Mouse (Mus musculus) hindbrain, embryonic 11.5 days (tissue): ENCODE results near the gene Tm4sf1. TPM values are rescaled to one million over a fixed set of nuclear protein-coding genes. Genes with fewer than 3 reads are reported as not detected.

Experiments
- ATAC-seq: fragments of 200-750 bp; cut with Nextera tagmentation; 2 replicates; pipeline ENCODE4 v1.8.0; 2017; ENCODE audit warnings: mild to moderate bottlenecking, moderate TSS enrichment, moderate library complexity; ENCODE audit not compliant: low FRiP score
- DNase-seq: peaks from one replicate; pipeline ENCODE4 v3.0.0-alpha.2; 2015; ENCODE audit warnings: low spot score
- H3K27ac ChIP-seq: fragments of 300-500 bp; sonication (generic); 2 replicates; pipeline ENCODE4 v1.5.1; 2014; ENCODE audit warnings: mild to moderate bottlenecking, low read depth, low read length
- H3K27me3 ChIP-seq: fragments of 300-500 bp; sonication (generic); 2 replicates; pipeline ENCODE4 v1.6.1; 2014; ENCODE audit warnings: mild to moderate bottlenecking, low read length, moderate library complexity, mixed read lengths; ENCODE audit not compliant: control insufficient read depth, insufficient read depth
- H3K36me3 ChIP-seq: fragments of 300-500 bp; sonication (generic); 2 replicates; pipeline ENCODE4 v1.6.1; 2014; ENCODE audit warnings: mild to moderate bottlenecking, low read length, moderate library complexity, mixed read lengths; ENCODE audit not compliant: control insufficient read depth, insufficient read depth
- H3K4me1 ChIP-seq: fragments of 300-500 bp; sonication (generic); replicated peaks from 2 replicates; pipeline ENCODE4 v1.6.1; 2014; ENCODE audit warnings: low read length, mixed read lengths; ENCODE audit not compliant: control insufficient read depth, insufficient read depth
- H3K4me2 ChIP-seq: fragments of 300-500 bp; sonication (generic); replicated peaks from 2 replicates; pipeline ENCODE4 v1.6.1; 2014; ENCODE audit warnings: mild to moderate bottlenecking, low read depth, low read length
- H3K4me3 ChIP-seq: fragments of 300-500 bp; sonication (generic); 2 replicates; pipeline ENCODE4 v1.5.1; 2014; ENCODE audit warnings: low read depth, low read length
- H3K9ac ChIP-seq: fragments of 300-500 bp; sonication (generic); 2 replicates; pipeline ENCODE4 v1.6.1; 2014; ENCODE audit warnings: low read depth, low read length
- H3K9me3 ChIP-seq: fragments of 300-500 bp; sonication (generic); 2 replicates; pipeline ENCODE4 v1.6.1; 2016; ENCODE audit warnings: low read length; ENCODE audit not compliant: control insufficient read depth
- WGBS: fragments of 180-500 bp; shearing (Covaris S2); extraction: QIAGEN DNeasy Blood & Tissue Kit; methylation state at CpG from one replicate; pipeline ENCODE4 v1.1.7; 2014; 5-methylcytosine and 5-hydroxymethylcytosine counted together
- polyA plus RNA-seq: library from polyadenylated mRNA; unstranded; fragments of >200 nt; fragmentation: Nextera tagmentation; extraction: Ambion mirVana; gene quantifications from 2 replicates; pipeline ENCODE4 v1.2.1, GENCODE M21; 2014

Tm4sf1 gene
- polyA plus RNA-seq, 1 experiment from 2014 or later = 15.2 TPM

DNA sequence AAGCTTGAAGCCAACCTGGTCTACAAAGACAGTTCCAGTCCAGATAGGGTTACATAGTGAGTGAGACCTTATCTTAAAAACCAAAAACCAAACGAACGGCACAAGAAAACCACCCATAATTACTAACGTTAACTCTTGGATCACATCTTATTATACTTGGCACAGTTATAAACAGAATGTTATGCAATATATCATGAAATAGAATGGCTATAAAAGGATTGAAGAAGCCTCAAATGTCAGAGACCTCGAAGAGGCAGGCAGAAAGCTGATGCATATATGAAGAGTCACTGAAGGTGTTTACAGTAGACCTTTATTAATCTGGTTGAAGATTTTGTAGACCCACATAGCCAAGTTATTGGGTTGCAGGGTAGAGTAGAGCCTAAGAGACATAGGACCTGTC lies 3.8 kb upstream of the Tm4sf1 start:
- H3K4me1 ChIP-seq = no peaks in the 10 kb centered on the region
- WGBS = 91% methylated on average over 4 of the region's 4 CpGs
- H3K27me3 ChIP-seq = no peaks in the 10 kb centered on the region
- H3K9ac ChIP-seq = no peak overlapping the region
- H3K4me3 ChIP-seq = no peak overlapping the region
- ATAC-seq (no peak), DNase-seq (no peak)
- H3K9me3 ChIP-seq = no peaks in the 10 kb centered on the region
- no peaks in the 10 kb centered on the region for H3K36me3 ChIP-seq
- H3K27ac ChIP-seq = no peak overlapping the region
- H3K4me2 ChIP-seq = no peak overlapping the region

DNA sequence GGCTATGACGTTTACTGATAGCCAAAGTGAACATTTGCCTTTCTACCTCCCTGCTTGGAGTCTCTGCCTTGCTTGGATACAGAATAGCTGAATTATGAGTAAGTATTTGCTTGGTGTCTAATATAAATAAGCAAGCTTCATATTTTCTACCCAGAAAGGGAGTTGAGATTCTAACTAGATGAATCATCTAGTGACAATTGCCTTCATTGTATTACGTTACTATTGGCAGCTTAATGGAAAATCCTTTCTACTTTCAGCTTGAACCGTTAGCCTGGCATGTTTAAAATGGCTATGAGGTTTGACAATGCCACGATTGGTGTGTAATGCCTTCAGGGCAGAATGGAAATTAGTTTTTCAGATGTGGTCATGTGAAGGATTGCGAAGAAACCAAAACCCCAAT lies 2.7 kb upstream of the Tm4sf1 start:
- ATAC-seq (no peak), DNase-seq (no peak)
- Histone ChIP-seq H3K36me3 (no peaks in the 10 kb centered on the region), H3K9me3 (no peaks in the 10 kb centered on the region), H3K27me3 (no peaks in the 10 kb centered on the region), H3K4me2 (no peak overlapping the region), H3K4me1 (no peaks in the 10 kb centered on the region), H3K27ac (no peak overlapping the region), H3K4me3 (no peak overlapping the region), H3K9ac (no peak overlapping the region)
- WGBS = 81% methylated on average over 5 of the region's 5 CpGs

DNA sequence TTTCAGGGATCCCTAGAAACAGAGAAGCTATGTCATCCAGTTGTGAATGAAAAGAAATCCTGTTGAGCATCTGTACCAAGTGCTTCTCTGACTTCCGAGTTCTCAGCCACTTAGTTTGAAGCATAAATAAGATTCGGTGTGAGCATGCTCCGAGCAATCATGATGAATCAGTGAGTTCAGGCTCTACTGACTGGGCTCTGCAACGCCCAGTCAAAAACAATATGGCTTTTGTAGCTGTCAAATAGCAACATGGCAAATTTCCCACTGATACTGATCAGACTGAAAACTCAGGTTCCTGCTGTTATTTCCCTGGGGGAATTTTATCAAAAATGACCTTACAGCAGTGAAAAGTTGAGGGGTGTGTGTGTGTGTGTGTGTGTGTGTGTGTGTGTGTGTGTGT lies 2.3 kb upstream of the Tm4sf1 start:
- no peak overlapping the region for H3K27ac ChIP-seq
- H3K4me2 ChIP-seq = no peak overlapping the region
- H3K36me3 ChIP-seq = no peaks in the 10 kb centered on the region
- H3K9me3 ChIP-seq = no peaks in the 10 kb centered on the region
- 74% methylated on average over 4 of the region's 4 CpGs for WGBS
- DNase-seq (no peak), ATAC-seq (no peak)
- H3K27me3 ChIP-seq = no peaks in the 10 kb centered on the region
- H3K4me3 ChIP-seq = no peak overlapping the region
- no peak overlapping the region for H3K9ac ChIP-seq
- no peaks in the 10 kb centered on the region for H3K4me1 ChIP-seq

DNA sequence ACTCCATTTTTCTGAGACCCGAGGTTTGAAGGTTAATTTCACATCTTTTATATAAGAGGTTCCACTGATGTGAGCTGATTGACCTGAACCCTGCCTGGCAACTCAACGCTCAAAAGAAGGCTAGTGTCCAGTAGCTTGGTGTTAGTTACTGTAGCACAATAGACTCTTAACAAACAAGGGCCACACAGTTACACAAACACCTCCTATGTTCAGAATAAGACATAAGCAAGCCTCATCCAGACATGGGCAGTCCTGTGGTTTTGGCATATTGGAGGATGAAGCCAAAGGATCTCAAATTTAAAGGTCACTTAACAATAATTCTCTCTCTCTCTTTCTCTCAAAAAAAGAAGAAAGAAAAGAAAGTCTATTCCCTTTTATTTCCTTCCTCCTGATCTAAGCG lies 1.7 kb upstream of the Tm4sf1 start:
- Histone ChIP-seq H3K9ac (no peak overlapping the region), H3K4me3 (no peak overlapping the region), H3K4me2 (no peak overlapping the region), H3K4me1 (no peaks in the 10 kb centered on the region), H3K27me3 (no peaks in the 10 kb centered on the region), H3K36me3 (no peaks in the 10 kb centered on the region), H3K9me3 (no peaks in the 10 kb centered on the region), H3K27ac (no peak overlapping the region)
- WGBS = 68% methylated on average over 3 of the region's 3 CpGs
- ATAC-seq (no peak), DNase-seq (no peak)

DNA sequence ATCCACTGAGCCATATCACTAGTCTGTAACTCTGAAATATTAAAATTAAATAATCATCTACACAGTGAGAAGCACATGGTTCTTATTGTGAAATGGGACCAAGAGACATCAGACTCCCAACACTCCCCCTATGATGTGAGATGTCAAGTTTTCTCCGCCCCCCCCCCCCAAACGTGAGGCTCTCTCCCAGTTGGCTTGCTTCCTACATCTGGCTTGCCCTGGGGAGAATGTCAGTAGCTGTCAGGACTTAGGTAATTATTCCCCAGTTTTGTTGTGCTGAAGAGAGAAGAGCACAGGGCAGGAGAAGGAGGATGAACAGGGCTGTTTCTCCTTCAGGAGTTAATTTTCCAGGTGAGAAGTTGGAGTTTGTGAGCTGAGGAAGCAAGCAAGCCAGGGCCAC lies 1.1 kb upstream of the Tm4sf1 start:
- DNase-seq (no peak), ATAC-seq (no peak)
- H3K36me3 ChIP-seq = no peaks in the 10 kb centered on the region
- H3K4me3 ChIP-seq = no peak overlapping the region
- H3K9ac ChIP-seq = no peak overlapping the region
- H3K27me3 ChIP-seq = no peaks in the 10 kb centered on the region
- H3K27ac ChIP-seq = no peak overlapping the region
- no peak overlapping the region for H3K4me2 ChIP-seq
- no peaks in the 10 kb centered on the region for H3K9me3 ChIP-seq
- no peaks in the 10 kb centered on the region for H3K4me1 ChIP-seq
- WGBS = 77% methylated on average over 2 of the region's 2 CpGs

DNA sequence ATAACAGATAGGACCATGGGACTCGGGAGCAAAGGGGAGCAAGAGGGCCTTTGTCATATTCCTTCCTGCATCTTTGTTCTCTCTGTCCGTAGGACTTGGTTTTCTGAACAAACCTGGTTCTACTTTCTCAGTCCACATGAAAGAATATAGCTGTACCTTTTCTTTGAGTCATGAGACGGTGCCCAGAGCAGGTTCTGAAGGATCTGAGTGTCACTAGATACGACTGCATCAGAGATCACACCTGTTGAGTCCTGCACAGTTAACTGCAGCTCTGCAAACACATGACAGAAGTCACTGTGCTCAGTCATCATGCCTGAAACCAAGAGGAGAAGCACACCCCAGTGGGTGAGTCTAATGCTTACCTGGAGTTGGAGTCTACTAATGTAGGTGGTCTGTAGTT lies 422 bp downstream of the Tm4sf1 start:
- H3K4me1 ChIP-seq = no peaks in the 10 kb centered on the region
- no peak overlapping the region for H3K4me3 ChIP-seq
- no peak overlapping the region for H3K27ac ChIP-seq
- H3K4me2 ChIP-seq = no peak overlapping the region
- 88% methylated on average over 4 of the region's 4 CpGs for WGBS
- H3K9ac ChIP-seq = no peak overlapping the region
- H3K9me3 ChIP-seq = no peaks in the 10 kb centered on the region
- no peaks in the 10 kb centered on the region for H3K27me3 ChIP-seq
- ATAC-seq (no peak), DNase-seq (no peak)
- H3K36me3 ChIP-seq = no peaks in the 10 kb centered on the region

DNA sequence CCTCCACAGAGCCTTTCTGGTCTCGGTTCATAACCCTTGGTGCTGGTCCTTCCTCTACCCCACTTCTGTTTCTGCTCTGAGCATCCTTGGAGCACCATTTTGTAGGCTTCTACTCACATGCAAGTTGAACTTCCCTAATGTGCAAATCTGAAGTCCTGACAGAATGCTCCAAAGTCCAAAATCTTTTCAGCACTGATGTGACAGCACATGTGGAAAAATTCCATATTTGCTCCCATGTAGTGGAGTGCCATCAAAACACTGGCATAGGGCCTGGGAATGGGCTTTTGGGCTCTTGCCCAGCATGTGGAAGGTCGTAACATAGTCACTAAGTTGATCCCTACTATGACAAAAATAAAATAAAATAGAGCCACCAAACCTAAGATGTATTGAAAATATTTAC lies 3.8 kb downstream of the Tm4sf1 start:
- H3K27me3 ChIP-seq = no peaks in the 10 kb centered on the region
- H3K4me1 ChIP-seq = no peaks in the 10 kb centered on the region
- no peaks in the 10 kb centered on the region for H3K9me3 ChIP-seq
- H3K4me2 ChIP-seq = no peak overlapping the region
- no peak for DNase-seq
- H3K4me3 ChIP-seq = no peak overlapping the region
- H3K27ac ChIP-seq = no peak overlapping the region
- no peaks in the 10 kb centered on the region for H3K36me3 ChIP-seq
- H3K9ac ChIP-seq = no peak overlapping the region
- no peak for ATAC-seq
- WGBS = 87% methylated on average over 2 of the region's 2 CpGs

DNA sequence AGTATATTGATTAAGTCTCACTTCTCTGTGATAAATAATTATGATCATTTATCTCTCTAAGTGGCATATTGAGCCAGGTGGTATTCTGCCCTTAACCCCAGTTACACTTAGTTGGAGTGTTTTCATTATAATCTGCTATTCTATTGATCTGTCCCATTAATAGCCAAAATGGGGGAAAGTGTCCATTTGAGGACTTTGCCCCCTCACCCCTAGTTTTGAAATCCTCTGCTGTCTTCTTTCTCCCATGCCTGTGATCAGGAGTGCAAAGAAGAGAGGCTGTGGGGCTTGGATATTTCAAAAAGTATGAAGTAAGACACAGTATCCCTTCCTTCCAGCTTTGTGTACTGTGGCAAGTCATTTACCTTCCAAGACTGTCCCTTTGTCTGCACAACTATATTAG lies 5.2 kb downstream of the Tm4sf1 start:
- Histone ChIP-seq H3K4me3 (no peak overlapping the region), H3K4me2 (no peak overlapping the region), H3K9ac (no peak overlapping the region), H3K9me3 (no peaks in the 10 kb centered on the region), H3K36me3 (no peaks in the 10 kb centered on the region), H3K27ac (no peak overlapping the region), H3K4me1 (no peaks in the 10 kb centered on the region), H3K27me3 (no peaks in the 10 kb centered on the region)
- ATAC-seq = no peak
- no peak for DNase-seq

DNA sequence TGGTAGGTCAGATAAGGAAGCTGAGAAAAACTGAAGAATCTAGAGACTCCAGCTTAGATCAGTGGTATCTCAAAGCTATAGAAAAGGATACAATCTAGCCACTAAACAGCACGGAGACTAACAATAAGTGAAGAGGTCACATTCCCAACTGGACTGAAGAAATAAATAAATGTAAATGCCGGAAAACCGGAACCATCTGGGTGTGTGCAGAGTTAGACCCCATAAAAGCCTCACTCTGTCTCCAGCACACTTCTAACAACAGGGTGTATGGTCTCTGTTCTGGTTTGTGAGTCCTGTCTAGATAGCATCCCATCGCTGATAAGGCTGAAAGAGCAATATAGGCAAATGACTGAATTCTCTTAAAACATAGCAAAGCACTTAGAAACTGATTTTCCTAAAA lies 6.2 kb downstream of the Tm4sf1 start:
- no peak overlapping the region for H3K9ac ChIP-seq
- no peak overlapping the region for H3K4me2 ChIP-seq
- no peak for DNase-seq
- H3K9me3 ChIP-seq = no peaks in the 10 kb centered on the region
- 85% methylated on average over 4 of the region's 4 CpGs for WGBS
- H3K27ac ChIP-seq = no peak overlapping the region
- H3K4me3 ChIP-seq = no peak overlapping the region
- H3K36me3 ChIP-seq = no peaks in the 10 kb centered on the region
- ATAC-seq = no peak
- no peaks in the 10 kb centered on the region for H3K4me1 ChIP-seq
- no peaks in the 10 kb centered on the region for H3K27me3 ChIP-seq
